In genomic region chr17:44078631-44079350, GRCm38 (mm10) we compare ENCODE assay signal across 8 mouse cellular contexts. TPM values are rescaled to one million over a fixed set of nuclear protein-coding genes. Genes with fewer than 3 reads are reported as not detected.
A peak's percentile ranks its signal among the peaks of the same experiment; 100 is the strongest.
DNase-seq lines count a peak whose midpoint lies in the region; ATAC-seq and TF ChIP-seq lines count a peak whose summit lies in the region.

Gene Enpp5, plus strand, starts transcription at chr17:44078813.

- H3K4me3 ChIP-seq in bone marrow, adult 2 months (replicated peaks; ENCODE audit: control insufficient read depth, low read depth, low read length): peak within 1 kb of the TSS; percentile 72
- H3K4me3 ChIP-seq in embryonic facial prominence, embryonic 15.5 days (replicated peaks): peak within 1 kb of the TSS; percentile 63
- H3K4me3 ChIP-seq in limb, embryonic 13.5 days: peak within 1 kb of the TSS; percentile 65
- peak within 1 kb of the TSS; percentile 73 for H3K4me3 ChIP-seq in midbrain, embryonic 16.5 days (ENCODE audit: low read depth, low read length)

- H3K4me2 ChIP-seq in embryonic facial prominence, embryonic 15.5 days (replicated peaks): peak within 1 kb of the TSS; percentile 87
- H3K4me2 ChIP-seq in limb, embryonic 13.5 days (replicated peaks): peak within 1 kb of the TSS; percentile 91
- peak within 1 kb of the TSS; percentile 62 for H3K4me2 ChIP-seq in midbrain, embryonic 16.5 days (ENCODE audit: low read length)

- H3K27me3 ChIP-seq in embryonic facial prominence, embryonic 15.5 days: no peaks in the 10 kb centered on the region; the same call in 1 of the 2 replicates
- H3K27me3 ChIP-seq in limb, embryonic 13.5 days: peaks cover 6% of the 10 kb centered on the region; the same call in 1 of the 2 replicates
- no peaks in the 10 kb centered on the region for H3K27me3 ChIP-seq in midbrain, embryonic 16.5 days (ENCODE audit: control insufficient read depth, insufficient read depth, low read depth, low read length)

- DNase-seq in 3134 (ENCODE audit: extremely low read depth, insufficient read length, low spot score): peak; percentile 67
- peak; percentile 82 for DNase-seq in heart, adult 8-10 months (ENCODE audit: low spot score)
- DNase-seq in kidney, adult 9 months: peak; percentile 91
- peak; percentile 44 to 76 for DNase-seq in spleen, postnatal 10 days (ENCODE audit: low spot score in 2 of 2)

- peak within 1 kb of the TSS; percentile 62 for H3K9ac ChIP-seq in embryonic facial prominence, embryonic 15.5 days
- H3K9ac ChIP-seq in limb, embryonic 13.5 days: peak within 1 kb of the TSS; percentile 73
- H3K9ac ChIP-seq in midbrain, embryonic 16.5 days (ENCODE audit: low read depth, low read length): peak within 1 kb of the TSS; percentile 90

- H3K4me1 ChIP-seq in bone marrow, adult 2 months (ENCODE audit: control insufficient read depth, insufficient read depth, low read length): peaks cover 2% of the 10 kb centered on the region
- peaks cover 4% of the 10 kb centered on the region; the same call in 1 of the 2 replicates for H3K4me1 ChIP-seq in embryonic facial prominence, embryonic 15.5 days
- no peaks in the 10 kb centered on the region for H3K4me1 ChIP-seq in limb, embryonic 13.5 days
- H3K4me1 ChIP-seq in midbrain, embryonic 16.5 days (ENCODE audit: control insufficient read depth, insufficient read depth, low read length): peaks cover 19% of the 10 kb centered on the region

- no peaks in the 10 kb centered on the region for H3K9me3 ChIP-seq in embryonic facial prominence, embryonic 15.5 days (replicated peaks)
- no peaks in the 10 kb centered on the region for H3K9me3 ChIP-seq in limb, embryonic 13.5 days
- no peaks in the 10 kb centered on the region; the same call in 1 of the 2 replicates for H3K9me3 ChIP-seq in midbrain, embryonic 16.5 days (replicated peaks; ENCODE audit: control insufficient read depth, low read length, poor library complexity, severe bottlenecking)

- under 1% methylated on average over 31 of the region's 31 CpGs for WGBS in bone marrow, adult 2 months
- under 1% methylated on average over 31 of the region's 31 CpGs for WGBS in embryonic facial prominence, embryonic 15.5 days
- WGBS in limb, embryonic 13.5 days: under 1% methylated on average over 31 of the region's 31 CpGs
- under 1% methylated on average over 31 of the region's 31 CpGs for WGBS in midbrain, embryonic 16.5 days

- TF ChIP-seq CTCF in bone marrow, adult 2 months (IDR thresholded peaks at IDR 0.05; ENCODE audit: control insufficient read depth, insufficient read depth, low read length): no peak

- ATAC-seq in embryonic facial prominence, embryonic 15.5 days (ENCODE audit: insufficient number of reproducible peaks, low FRiP score, low TSS enrichment, low read depth): peak; percentile 86
- peak; percentile 95 for ATAC-seq in limb, embryonic 13.5 days (ENCODE audit: low FRiP score, low read depth)
- ATAC-seq in midbrain, embryonic 16.5 days: peak; percentile 99

- no peak for TF ChIP-seq POLR2A in bone marrow, adult 2 months (IDR thresholded peaks at IDR 0.05; ENCODE audit: borderline replicate concordance, control insufficient read depth, low read depth, low read length)

- H3K27ac ChIP-seq in bone marrow, adult 2 months (ENCODE audit: control insufficient read depth, insufficient read depth, low read depth, low read length, poor library complexity): no peak within 1 kb of the TSS; the same call in 1 of the 2 replicates
- 0 out of 2 replicates have a peak within 1 kb of the TSS, but pooled peaks have one; percentile 31 for H3K27ac ChIP-seq in embryonic facial prominence, embryonic 15.5 days (replicated peaks)
- no peak within 1 kb of the TSS for H3K27ac ChIP-seq in limb, embryonic 13.5 days
- peak within 1 kb of the TSS; percentile 96 for H3K27ac ChIP-seq in midbrain, embryonic 16.5 days (ENCODE audit: low read length)

- H3K36me3 ChIP-seq in embryonic facial prominence, embryonic 15.5 days: no peaks in the 10 kb centered on the region
- peaks cover 15% of the 10 kb centered on the region; the same call in 1 of the 2 replicates for H3K36me3 ChIP-seq in limb, embryonic 13.5 days
- peaks cover 28% of the 10 kb centered on the region for H3K36me3 ChIP-seq in midbrain, embryonic 16.5 days (ENCODE audit: control insufficient read depth, insufficient read depth, low read length)

RNA-seq across cellular contexts. Expression of gene Enpp5, which starts in this region (rescaled TPM):
- polyA plus RNA-seq in bone marrow, adult 2 months (2011; ENCODE audit: insufficient read depth, insufficient read length, low replicate concordance, missing spikeins): 2.7 and 5.4 TPM in 2 replicates
- 17.3 and 21.9 TPM in 2 replicates for polyA plus RNA-seq in embryonic facial prominence, embryonic 15.5 days (2015; fragmentation: Nextera tagmentation; extraction: Ambion mirVana)
- 10 to 100 TPM; 15.2 to 19.0 (median 16.9) TPM for total RNA-seq in heart, adult 8-10 months (2022)
- polyA plus RNA-seq in limb, embryonic 13.5 days (2015; fragmentation: Nextera tagmentation; extraction: Ambion mirVana): 19.0 and 20.9 TPM in 2 replicates
- polyA plus RNA-seq in midbrain, embryonic 16.5 days (2015; fragmentation: Nextera tagmentation; extraction: Ambion mirVana): 138 and 147 TPM in 2 replicates

Comparison
In these comparisons a context has a peak if more than half of its experiments do, and no peak if none do; other contexts are left out.
1. H3K27ac ChIP-seq: peak in embryonic facial prominence, embryonic 15.5 days (single experiment) and midbrain, embryonic 16.5 days (single experiment); none in bone marrow, adult 2 months (single experiment) and limb, embryonic 13.5 days (single experiment).
2. Peak in every context shown above with its lines, with median percentiles within 50 percentile points of each other: DNase-seq, H3K4me3 ChIP-seq, ATAC-seq, H3K4me2 ChIP-seq and H3K9ac ChIP-seq.